Mouse (Mus musculus): ENCODE measurements at regions not wholly inside any gene's neighbourhood (a gene's known extent, or its start where the extent isn't known, plus 50 kb on each side); places are given as distances from the start of the nearest gene placed in this dataset.
A peak's percentile ranks its signal among the peaks of the same experiment; 100 is the strongest.
"Not testable (repeated sequence)": the region's sequence is repeated elsewhere in the genome, so short reads cannot be mapped to it uniquely, and the experiment has no call there.

DNA sequence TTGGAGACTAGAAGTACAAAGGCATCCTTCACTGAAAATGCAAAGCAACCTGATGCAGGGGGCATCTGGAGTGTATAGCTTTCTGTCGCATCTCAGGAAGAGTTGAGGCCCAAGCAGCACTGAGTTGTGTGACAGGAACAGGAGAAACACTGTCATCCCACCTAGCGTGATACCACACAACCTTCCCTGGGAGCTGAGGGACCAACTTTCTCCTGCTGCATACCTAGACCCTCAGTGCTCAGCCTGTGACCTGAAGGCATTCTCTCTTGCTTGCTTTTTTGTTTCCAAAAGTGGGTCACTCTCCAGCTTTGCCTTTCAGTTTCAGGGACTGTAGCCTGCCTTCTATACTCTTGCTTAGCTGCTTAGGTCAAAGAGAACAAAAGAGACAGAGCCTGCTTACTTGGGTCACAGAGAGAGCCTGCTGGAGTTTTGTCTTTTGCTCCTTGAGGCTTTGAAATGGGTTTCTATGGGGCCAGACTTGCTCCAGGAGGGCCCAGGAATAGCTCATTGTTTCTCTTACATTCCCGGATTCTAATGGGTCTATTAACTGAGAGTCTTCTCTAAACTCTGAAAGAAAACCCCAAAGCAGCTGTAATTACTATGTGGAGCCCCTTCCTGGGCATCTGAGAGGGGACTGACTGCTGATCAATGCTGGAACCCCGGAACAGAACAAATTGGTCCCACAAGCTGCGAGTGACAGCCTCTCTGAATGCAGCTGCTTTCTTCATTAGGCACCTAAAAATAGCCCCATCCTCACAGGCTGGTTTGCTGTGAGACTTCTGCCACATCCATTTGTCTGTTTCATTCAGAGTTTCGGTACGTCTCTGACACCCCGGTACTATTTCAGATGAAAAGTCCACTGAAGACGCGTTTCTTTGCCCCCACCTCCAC lies 73.9 kb upstream of the Atxn1 start:
- peak; percentile 18 for DNase-seq (ENCODE audit: low spot score)

DNA sequence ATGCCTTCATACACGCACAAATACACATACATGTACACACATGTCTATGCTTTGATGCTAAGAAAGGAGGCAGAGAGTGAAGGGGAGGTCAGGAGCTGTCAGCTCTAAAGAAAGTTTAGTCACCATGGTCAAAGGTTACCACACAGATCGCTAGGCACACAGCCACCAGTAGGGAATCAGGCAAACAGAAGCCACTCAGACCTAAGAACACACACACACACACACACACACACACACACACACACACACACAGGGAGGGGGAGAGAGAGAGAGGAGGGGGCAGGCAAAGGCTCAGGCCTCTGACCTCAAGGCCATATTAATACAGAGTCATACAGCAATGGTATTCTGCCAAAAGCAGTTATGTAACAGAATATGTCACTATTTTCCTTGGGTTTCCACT lies 67.5 kb upstream of the Atxn1 start:
- DNase-seq (ENCODE audit: low spot score), result no peak

DNA sequence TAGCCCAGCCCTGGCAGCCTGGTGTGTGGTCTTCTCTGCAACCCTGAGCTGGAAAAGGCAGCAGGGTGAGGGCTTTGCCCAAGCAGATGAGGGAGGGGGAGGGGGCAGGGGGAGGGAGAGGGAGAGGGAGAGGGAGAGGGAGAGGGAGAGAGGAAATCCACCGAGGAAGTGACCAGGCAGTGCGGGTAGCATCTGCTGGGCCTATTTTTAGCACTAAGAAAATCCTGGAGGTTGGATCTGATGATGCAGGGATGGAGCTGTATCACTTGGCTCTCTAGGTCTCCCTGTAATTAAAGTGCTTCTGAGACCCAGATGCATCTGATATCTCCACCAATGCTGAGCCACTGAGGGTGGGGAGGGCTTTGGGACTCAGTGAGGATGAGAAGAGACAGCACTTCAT lies 61.2 kb upstream of the Atxn1 start:
- DNase-seq (ENCODE audit: low spot score), result no peak

DNA sequence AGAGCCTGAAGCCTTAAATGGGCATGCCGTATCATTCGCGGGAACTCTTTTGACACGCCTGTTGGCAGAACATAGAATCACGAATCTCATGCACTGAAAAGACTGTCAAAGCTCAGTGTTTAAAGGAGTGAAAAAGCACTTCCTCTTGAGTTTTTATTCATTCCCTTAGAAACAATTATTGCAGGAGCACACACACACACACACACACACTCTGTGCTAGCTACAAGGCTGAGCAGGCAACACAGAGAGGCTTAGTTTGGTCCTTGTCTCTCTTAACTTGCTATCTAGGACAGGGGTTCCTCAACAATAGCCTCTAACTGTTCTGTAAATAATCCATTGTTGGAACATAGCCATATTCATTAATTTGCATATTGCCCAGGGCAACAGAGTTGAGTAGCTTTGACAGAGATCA lies 58.8 kb upstream of the Atxn1 start:
- peak; percentile 61 for DNase-seq (ENCODE audit: low spot score)

DNA sequence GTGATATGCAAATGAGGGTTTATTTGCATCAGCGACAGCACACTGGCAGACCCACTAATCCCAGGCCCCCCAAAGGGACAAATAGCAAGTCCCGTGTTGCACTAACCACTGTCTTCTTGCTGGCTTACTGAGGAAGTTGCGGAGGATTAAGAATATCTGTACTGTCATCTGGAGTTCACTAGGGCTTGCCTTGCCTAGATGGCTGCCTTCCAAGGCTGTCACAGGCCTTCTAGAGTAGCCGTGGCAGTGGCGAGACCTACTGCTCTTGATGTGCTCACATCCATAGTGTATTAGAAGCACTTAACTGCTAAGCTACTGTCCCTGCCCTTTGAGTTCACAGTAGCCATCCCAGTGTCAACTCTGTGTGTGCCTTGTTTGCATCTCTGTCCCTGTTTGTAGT lies 58.4 kb upstream of the Atxn1 start:
- DNase-seq (ENCODE audit: low spot score), result no peak

DNA sequence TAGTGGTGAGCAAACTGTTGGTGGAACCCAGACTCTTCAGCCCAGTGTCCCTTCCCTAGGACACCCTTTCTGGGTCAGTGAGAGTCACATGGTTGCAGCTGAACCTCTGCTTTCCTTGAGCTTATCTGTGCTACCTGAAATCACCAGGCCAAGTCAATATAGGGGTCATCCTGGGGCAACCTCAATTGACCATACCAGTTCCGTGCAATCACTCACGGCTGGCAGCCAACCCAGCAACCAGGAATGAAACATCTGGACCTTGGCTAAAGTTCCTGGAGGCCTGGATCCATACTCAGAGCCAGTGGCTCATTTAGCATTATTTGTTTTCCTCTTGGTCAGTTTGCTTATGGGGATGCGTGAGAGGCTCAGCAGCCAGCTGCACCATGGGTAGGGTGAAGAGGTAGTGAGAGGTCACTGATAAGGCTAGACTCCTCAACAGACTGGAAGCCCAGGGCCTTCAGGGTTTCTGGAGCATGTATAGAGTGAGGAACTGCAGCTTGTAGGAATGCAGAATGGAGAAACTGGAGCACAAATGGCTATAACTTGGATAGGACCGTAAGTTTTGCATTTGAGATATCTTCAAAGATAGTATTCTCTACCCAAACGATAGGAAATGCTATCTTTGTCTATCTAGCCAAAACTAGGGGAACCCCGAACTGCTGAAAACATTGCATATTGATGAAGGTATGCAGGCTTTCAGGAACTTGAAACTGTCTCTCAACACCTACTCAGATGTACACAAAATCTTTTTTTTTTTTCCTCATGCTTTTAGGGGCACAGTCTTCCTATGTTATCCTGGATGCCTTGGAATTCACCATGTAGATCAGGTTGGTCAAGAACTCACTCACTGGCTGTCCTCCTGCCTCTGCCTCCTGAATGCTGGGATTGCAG lies 56.4 kb upstream of the Atxn1 start:
- no peak for DNase-seq (ENCODE audit: low spot score)

DNA sequence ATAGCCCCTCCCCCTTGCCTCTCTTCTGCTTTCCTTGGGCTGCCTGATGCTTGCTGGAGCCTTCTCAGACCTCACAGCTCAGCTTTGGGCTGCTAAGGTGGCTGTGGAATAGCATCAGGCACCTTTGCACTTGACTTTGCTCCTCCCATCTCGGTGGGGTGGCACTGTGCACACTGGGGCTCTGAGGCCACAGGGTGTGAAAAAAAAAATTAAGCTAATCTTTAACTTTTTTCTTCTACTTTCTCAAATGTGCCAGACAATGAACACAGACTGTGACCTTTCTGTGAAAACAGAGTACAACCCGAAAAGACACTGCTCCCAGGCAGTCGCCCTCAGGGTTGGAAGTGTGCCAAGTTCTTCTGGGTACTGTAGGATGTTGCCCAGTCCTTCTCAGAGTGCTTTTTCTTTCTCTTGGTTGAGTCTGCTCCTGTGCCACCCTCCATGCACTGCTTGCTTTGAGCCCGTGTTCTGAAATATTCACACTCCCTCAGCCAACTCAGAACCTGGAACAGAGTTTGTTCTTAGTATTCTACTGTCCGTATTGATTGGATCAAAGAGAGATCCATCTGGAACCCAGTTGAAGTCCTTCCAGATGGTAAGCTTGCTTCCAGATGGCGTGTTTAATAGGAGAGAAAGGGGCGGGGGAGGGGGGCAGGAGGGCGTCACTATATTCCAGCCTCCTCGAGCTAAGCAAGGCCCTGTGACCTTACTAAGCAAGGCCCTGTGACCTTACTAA lies 54.8 kb upstream of the Atxn1 start:
- DNase-seq (ENCODE audit: low spot score), result peak; percentile 55

DNA sequence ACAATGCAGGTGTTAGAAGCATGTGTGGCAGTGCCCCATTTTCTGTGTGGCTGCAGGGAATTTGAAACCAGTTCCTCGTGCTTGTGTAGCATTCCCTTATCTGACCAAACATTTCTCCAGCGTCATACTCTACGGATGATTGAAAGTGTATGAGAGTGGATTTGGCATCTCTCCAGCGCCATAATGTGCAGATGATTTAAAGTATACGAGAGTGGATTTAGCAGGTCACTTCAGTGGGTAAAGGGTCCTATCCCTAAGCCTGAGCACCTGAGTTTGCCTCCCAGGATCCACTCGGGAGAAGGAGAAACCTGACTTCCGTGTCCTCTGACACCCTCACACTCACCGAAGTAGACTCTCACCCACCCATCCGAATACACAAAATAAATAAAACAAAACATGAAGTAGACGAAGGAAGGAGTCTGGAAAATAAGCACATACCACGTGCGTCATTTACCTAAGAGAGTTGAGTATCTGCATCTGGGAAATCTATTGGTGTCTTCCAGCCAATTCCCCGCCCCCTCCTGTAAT lies 54.2 kb upstream of the Atxn1 start:
- DNase-seq (ENCODE audit: low spot score), result no peak

DNA sequence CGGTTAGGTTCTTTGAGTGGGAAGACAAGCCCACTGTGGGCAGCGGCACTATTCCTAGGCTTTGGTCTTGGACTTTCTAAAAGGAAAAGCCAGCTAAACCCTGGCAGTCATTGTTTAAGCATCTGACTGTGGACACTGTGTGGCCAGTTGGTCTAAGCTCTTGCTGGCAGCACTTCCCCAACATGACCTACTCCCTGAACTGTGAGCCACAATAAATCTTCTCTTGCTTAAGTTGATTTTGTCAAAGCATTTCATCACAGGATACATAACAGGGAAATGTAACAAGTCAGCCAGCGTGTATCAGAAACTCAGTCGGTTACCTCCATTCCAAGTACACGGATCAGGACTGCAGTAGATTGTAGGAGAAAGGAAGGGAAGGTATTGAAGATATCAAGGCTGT lies 52.9 kb upstream of the Atxn1 start:
- no peak for DNase-seq (ENCODE audit: low spot score)

DNA sequence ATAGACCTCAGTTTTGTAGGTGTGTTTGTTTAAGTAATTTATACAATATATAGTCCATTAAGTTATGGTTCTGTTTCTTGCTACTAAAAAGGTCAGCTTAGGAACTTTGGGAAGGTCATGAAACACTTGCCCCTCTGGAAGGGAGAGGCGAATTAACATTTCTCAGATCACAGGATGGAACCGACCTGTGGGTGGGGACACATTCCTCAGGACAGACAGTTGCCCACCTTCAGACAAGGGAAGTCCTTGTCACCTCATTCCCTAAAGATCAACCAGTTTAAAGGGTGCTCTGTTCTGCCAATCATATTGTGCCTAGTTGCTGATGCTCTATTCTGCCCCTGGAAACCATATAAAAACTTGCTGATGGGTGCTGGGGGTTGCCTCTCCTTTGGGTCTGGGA lies 52.2 kb upstream of the Atxn1 start:
- not testable (repeated sequence) for DNase-seq (ENCODE audit: low spot score)

DNA sequence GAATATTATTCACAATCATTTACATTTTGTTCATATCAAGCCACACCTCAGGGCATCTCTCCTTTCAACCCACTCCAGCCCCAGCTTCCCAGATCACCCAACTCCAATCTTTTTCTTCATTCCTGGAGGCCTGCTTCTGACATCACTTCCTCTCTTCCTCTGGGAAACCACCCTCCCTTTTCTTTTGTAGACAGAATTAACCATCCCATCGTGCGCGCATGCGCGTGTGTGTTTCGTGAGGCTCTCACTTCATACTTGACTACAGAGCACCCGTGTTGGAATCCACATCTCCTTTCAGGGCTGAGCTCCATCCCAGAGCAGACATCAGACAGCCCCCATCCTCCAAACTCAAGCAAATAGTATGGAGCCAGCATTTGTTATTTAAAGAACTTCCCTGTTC lies 50.4 kb upstream of the Atxn1 start:
- DNase-seq (ENCODE audit: low spot score), result no peak

DNA sequence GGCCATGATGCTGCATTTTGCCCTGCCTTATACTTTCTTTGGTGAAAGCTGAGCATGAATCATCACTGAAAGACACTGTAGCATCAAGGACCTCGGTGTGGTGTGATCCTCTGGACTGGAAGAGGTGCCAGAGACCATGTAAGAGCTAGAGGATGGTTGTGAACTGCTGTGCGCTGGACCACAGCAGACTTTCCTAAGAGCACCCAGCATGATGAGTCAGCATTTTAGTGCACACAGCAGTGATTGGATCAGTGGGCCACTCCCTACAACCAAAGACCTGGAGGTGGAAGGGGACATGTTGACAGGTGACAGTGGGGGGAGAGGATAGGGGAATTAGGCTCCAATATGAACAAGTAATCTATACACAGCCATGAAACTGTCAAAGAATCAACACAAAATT lies 49.8 kb upstream of the Atxn1 start:
- no peak for DNase-seq (ENCODE audit: low spot score)
